Mouse (Mus musculus) embryonic fibroblast, embryonic 13.5 days (primary cell): ENCODE data around the gene Shroom4.

ENCODE experiments used
- CTCF ChIP-seq: IDR thresholded peaks from 2 replicates; pipeline ENCODE4 v1.5.1; 2011; ENCODE audit warnings: mild to moderate bottlenecking, control low read depth, low read length, moderate library complexity, borderline replicate concordance; ENCODE audit not compliant: insufficient read depth
- POLR2A ChIP-seq: IDR thresholded peaks from 2 replicates; pipeline ENCODE4 v1.6.1; 2011; ENCODE audit warnings: low read depth, mild to moderate bottlenecking, control low read depth, low read length, moderate library complexity

DNA sequence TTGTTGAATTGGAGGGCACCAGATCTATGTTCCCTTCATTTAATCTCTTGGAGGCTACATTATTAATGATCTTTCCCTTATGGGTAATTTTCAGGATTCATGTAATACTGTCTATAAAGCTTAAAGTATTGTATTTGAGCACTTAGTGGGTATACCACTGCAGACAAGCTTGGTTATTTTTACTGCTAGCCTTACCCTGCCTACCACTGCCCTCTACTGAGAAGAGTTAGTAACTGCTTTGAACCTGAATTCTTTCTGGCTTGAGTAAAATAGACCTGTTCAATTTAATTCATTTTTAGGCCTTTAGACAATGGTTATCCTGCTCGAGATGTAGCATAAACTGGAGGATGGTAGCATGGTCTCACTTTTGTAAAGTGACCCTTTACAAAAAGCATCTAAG lies 75.5 kb downstream of the Shroom4 start:
- no peak for TF ChIP-seq CTCF
- no peak for TF ChIP-seq POLR2A
